Mouse (Mus musculus): ENCODE results near the gene Slk.

- no peak for TF ChIP-seq CTCF (conservative IDR thresholded peaks at IDR 0.05; ENCODE audit: low read length)
- TF ChIP-seq NANOG (IDR thresholded peaks at IDR 0.05; ENCODE audit: borderline replicate concordance, low read length) = no peak
- TF ChIP-seq POU5F1 (IDR thresholded peaks at IDR 0.05; ENCODE audit: borderline replicate concordance, low read length) = no peak
Observed at GRCm38 (mm10) chr19:47668399-47668798, 88.9 kb downstream of the Slk start.

All from E14TG2a.4 (cell line).